Mouse (Mus musculus): ENCODE data around the gene Col5a1. TPM values are rescaled to one million over a fixed set of nuclear protein-coding genes. Genes with fewer than 3 reads are reported as not detected.

The Col5a1 gene
- polyA plus RNA-seq, 1 experiment = 0.03 TPM

GRCm38 (mm10) chr2:27981621-27982535 lies 95.7 kb downstream of the Col5a1 start:
- Histone ChIP-seq H3K4me1 (no peaks in the 10 kb centered on the region), H3K9me3 (peaks cover 5% of the 10 kb centered on the region; the same call in 1 of the 2 replicates), H3K36me3 (replicated peaks; ENCODE audit: low read length) (no peaks in the 10 kb centered on the region), H3K27me3 (replicated peaks) (peaks cover 52% of the 10 kb centered on the region), H3K4me3 (replicated peaks) (no peak overlapping the region)
- TF ChIP-seq GATA1 (IDR thresholded peaks at IDR 0.05; ENCODE audit: borderline replicate concordance, low read length) (no peak), FLI1 (IDR thresholded peaks at IDR 0.05; ENCODE audit: low read length) (no peak)

GRCm38 (mm10) chr2:27983093-27983492 lies 96.9 kb downstream of the Col5a1 start:
- no peak for TF ChIP-seq FLI1 (IDR thresholded peaks at IDR 0.05; ENCODE audit: low read length)
- no peak for TF ChIP-seq GATA1 (IDR thresholded peaks at IDR 0.05; ENCODE audit: borderline replicate concordance, low read length)
- Histone ChIP-seq H3K4me1 (no peaks in the 10 kb centered on the region), H3K27me3 (replicated peaks) (peaks cover 56% of the 10 kb centered on the region), H3K4me3 (replicated peaks) (no peak overlapping the region), H3K9me3 (no peaks in the 10 kb centered on the region), H3K36me3 (replicated peaks; ENCODE audit: low read length) (no peaks in the 10 kb centered on the region)

- no peak for TF ChIP-seq FLI1 (IDR thresholded peaks at IDR 0.05; ENCODE audit: low read length)
- no peak for TF ChIP-seq GATA1 (IDR thresholded peaks at IDR 0.05; ENCODE audit: borderline replicate concordance, low read length)
- Histone ChIP-seq H3K9me3 (no peaks in the 10 kb centered on the region), H3K4me1 (no peaks in the 10 kb centered on the region), H3K4me3 (replicated peaks) (no peak overlapping the region), H3K27me3 (replicated peaks) (peaks cover 62% of the 10 kb centered on the region), H3K36me3 (replicated peaks; ENCODE audit: low read length) (no peaks in the 10 kb centered on the region)
Observed at GRCm38 (mm10) chr2:27983884-27984283, 97.7 kb downstream of the Col5a1 start.

GRCm38 (mm10) chr2:27986751-27987150 lies 100.5 kb downstream of the Col5a1 start:
- no peak for TF ChIP-seq FLI1 (IDR thresholded peaks at IDR 0.05; ENCODE audit: low read length)
- TF ChIP-seq GATA1 (IDR thresholded peaks at IDR 0.05; ENCODE audit: borderline replicate concordance, low read length) = no peak
- peaks cover 52% of the 10 kb centered on the region for H3K27me3 ChIP-seq (replicated peaks)
- no peaks in the 10 kb centered on the region for H3K9me3 ChIP-seq
- H3K36me3 ChIP-seq (replicated peaks; ENCODE audit: low read length) = no peaks in the 10 kb centered on the region
- no peak overlapping the region for H3K4me3 ChIP-seq (replicated peaks)
- no peaks in the 10 kb centered on the region for H3K4me1 ChIP-seq

GRCm38 (mm10) chr2:27990430-27991211 lies 104.4 kb downstream of the Col5a1 start:
- no peaks in the 10 kb centered on the region for H3K36me3 ChIP-seq (replicated peaks; ENCODE audit: low read length)
- H3K27me3 ChIP-seq (replicated peaks) = peaks cover 53% of the 10 kb centered on the region
- no peaks in the 10 kb centered on the region for H3K9me3 ChIP-seq
- TF ChIP-seq GATA1 (IDR thresholded peaks at IDR 0.05; ENCODE audit: borderline replicate concordance, low read length) (no peak), FLI1 (IDR thresholded peaks at IDR 0.05; ENCODE audit: low read length) (no peak)
- H3K4me3 ChIP-seq (replicated peaks) = no peak overlapping the region
- H3K4me1 ChIP-seq = no peaks in the 10 kb centered on the region

GRCm38 (mm10) chr2:27993416-27993815 lies 107.2 kb downstream of the Col5a1 start:
- Histone ChIP-seq H3K36me3 (replicated peaks; ENCODE audit: low read length) (no peaks in the 10 kb centered on the region), H3K4me3 (replicated peaks) (no peak overlapping the region), H3K27me3 (replicated peaks) (peaks cover 44% of the 10 kb centered on the region), H3K9me3 (no peaks in the 10 kb centered on the region), H3K4me1 (no peaks in the 10 kb centered on the region)
- TF ChIP-seq GATA1 (IDR thresholded peaks at IDR 0.05; ENCODE audit: borderline replicate concordance, low read length) (no peak), FLI1 (IDR thresholded peaks at IDR 0.05; ENCODE audit: low read length) (no peak)

GRCm38 (mm10) chr2:27999996-28000583 lies 113.9 kb downstream of the Col5a1 start:
- no peak overlapping the region for H3K4me3 ChIP-seq (replicated peaks)
- H3K4me1 ChIP-seq = no peaks in the 10 kb centered on the region
- no peak for TF ChIP-seq GATA1 (IDR thresholded peaks at IDR 0.05; ENCODE audit: borderline replicate concordance, low read length)
- TF ChIP-seq FLI1 (IDR thresholded peaks at IDR 0.05; ENCODE audit: low read length) = no peak
- no peaks in the 10 kb centered on the region for H3K9me3 ChIP-seq
- no peaks in the 10 kb centered on the region for H3K36me3 ChIP-seq (replicated peaks; ENCODE audit: low read length)
- peaks cover 57% of the 10 kb centered on the region for H3K27me3 ChIP-seq (replicated peaks)

DNA sequence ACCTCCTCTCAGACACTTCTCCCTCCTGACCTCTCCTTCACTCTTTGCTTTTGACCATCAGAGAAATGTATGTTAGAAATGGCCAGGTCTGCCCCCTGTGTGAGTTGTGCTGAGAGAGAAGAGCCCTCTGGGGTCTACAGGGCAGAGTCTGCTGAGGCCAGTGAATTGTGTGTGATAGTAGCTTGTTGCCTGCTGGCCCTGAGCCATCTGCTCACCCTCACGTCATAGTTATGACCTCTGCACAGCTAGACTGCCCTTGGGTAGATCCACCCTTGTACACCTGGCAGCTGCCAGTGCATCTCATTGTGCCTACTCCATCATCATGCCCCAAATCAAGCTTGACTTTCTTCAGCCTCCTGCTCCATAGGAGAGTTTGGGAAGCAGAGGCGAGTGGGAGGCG lies 114.4 kb downstream of the Col5a1 start:
- no peaks in the 10 kb centered on the region for H3K36me3 ChIP-seq (replicated peaks; ENCODE audit: low read length)
- H3K4me3 ChIP-seq (replicated peaks) = no peak overlapping the region
- H3K4me1 ChIP-seq = no peaks in the 10 kb centered on the region
- H3K9me3 ChIP-seq = no peaks in the 10 kb centered on the region
- no peak for TF ChIP-seq FLI1 (IDR thresholded peaks at IDR 0.05; ENCODE audit: low read length)
- no peak for TF ChIP-seq GATA1 (IDR thresholded peaks at IDR 0.05; ENCODE audit: borderline replicate concordance, low read length)
- peaks cover 62% of the 10 kb centered on the region for H3K27me3 ChIP-seq (replicated peaks)

- H3K4me1 ChIP-seq = no peaks in the 10 kb centered on the region
- no peak for TF ChIP-seq GATA1 (IDR thresholded peaks at IDR 0.05; ENCODE audit: borderline replicate concordance, low read length)
- no peak for TF ChIP-seq FLI1 (IDR thresholded peaks at IDR 0.05; ENCODE audit: low read length)
- H3K36me3 ChIP-seq (replicated peaks; ENCODE audit: low read length) = no peaks in the 10 kb centered on the region
- no peak overlapping the region for H3K4me3 ChIP-seq (replicated peaks)
- no peaks in the 10 kb centered on the region for H3K9me3 ChIP-seq
- peaks cover 65% of the 10 kb centered on the region for H3K27me3 ChIP-seq (replicated peaks)
Observed at GRCm38 (mm10) chr2:28001206-28001605, 115.0 kb downstream of the Col5a1 start.

Measured in megakaryocyte, embryonic 14.5 days (primary cell).